Mouse (Mus musculus) hindbrain, embryonic 10.5 days (tissue): ENCODE measurements around the gene Gm20888. TPM values are rescaled to one million over a fixed set of nuclear protein-coding genes. Genes with fewer than 3 reads are reported as not detected.
"Not testable (repeated sequence)": the region's sequence is repeated elsewhere in the genome, so short reads cannot be mapped to it uniquely, and the experiment has no call there.

Experiments used
- DNase-seq: peaks from one replicate; pipeline ENCODE4 v3.0.0-alpha.2; 2017; ENCODE audit warnings: low spot score
- H3K27ac ChIP-seq: fragments of 300-500 bp; sonication (generic); 2 replicates; pipeline ENCODE4 v1.5.1; 2016; ENCODE audit warnings: mild to moderate bottlenecking, moderate library complexity
- H3K27me3 ChIP-seq: fragments of 300-500 bp; sonication (generic); 2 replicates; pipeline ENCODE4 v1.6.1; 2016; ENCODE audit warnings: mild to moderate bottlenecking; ENCODE audit not compliant: poor library complexity, insufficient read depth, severe bottlenecking
- H3K36me3 ChIP-seq: fragments of 300-500 bp; sonication (generic); 2 replicates; pipeline ENCODE4 v1.6.1; 2016; ENCODE audit warnings: mild to moderate bottlenecking, moderate library complexity
- H3K4me1 ChIP-seq: fragments of 300-500 bp; sonication (generic); replicated peaks from 2 replicates; pipeline ENCODE4 v1.6.1; 2016; ENCODE audit warnings: mild to moderate bottlenecking
- H3K4me3 ChIP-seq: fragments of 300-500 bp; sonication (generic); 2 replicates; pipeline ENCODE4 v1.5.1; 2016; ENCODE audit warnings: mild to moderate bottlenecking, moderate library complexity
- H3K9me3 ChIP-seq: fragments of 300-500 bp; sonication (generic); 2 replicates; pipeline ENCODE4 v1.6.1; 2016; ENCODE audit warnings: mild to moderate bottlenecking, moderate library complexity
- whole genome bisulfite sequencing: fragments of 180-500 bp; shearing (Covaris S2); methylation state at CpG from one replicate; pipeline ENCODE4 v1.1.7; 2016; 5-methylcytosine and 5-hydroxymethylcytosine counted together
- polyA plus RNA-seq: library from polyadenylated mRNA; unstranded; fragments of >200 nt; fragmentation: Nextera tagmentation; extraction: Ambion mirVana; gene quantifications from 2 replicates; pipeline ENCODE4 v1.2.1, GENCODE M21; 2016

Gm20888 gene
- not detected in 2 replicates for polyA plus RNA-seq

DNA sequence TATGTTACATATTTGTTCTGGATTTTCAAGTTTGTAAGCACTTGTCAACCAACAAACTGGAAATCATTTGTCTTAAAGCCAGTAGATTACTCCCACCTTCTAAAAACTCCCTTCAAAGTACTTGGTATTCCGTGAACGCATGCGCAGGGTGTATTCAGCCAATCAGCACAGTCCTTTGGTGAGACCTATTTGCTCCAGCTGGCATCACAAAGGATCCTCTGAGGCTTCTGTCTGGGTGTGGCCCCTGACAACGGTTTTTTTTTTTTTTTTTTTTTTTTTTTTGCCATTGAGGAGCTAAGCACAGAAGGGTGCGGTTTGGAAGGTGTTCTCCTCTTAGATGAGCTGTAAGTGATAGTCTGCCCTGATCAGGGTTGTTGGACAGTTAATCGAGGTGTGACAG, at the start of gene Gm20888:
TSS of gene Gm20888 (plus strand) at position 301 of the 400 bp plus-strand sequence.
- not testable (repeated sequence) for H3K27me3 ChIP-seq, H3K36me3 ChIP-seq
- no CpG with 5 or more reads among the region's 6 CpGs for WGBS

More for the DNA sequence above, at the start of gene Gm20888:
- not testable (repeated sequence) for H3K9me3 ChIP-seq, H3K4me3 ChIP-seq, DNase-seq, H3K27ac ChIP-seq, H3K4me1 ChIP-seq

Other genes with a start within 250 kb of the Gm20888 start
- not detected in 2 replicates for gene Gm21118, start 168.2 kb upstream of the Gm20888 start, polyA plus RNA-seq
- gene Gm29423, start 138.6 kb upstream of the Gm20888 start, polyA plus RNA-seq, result not detected in 2 replicates
- gene Gm29644, start 138.5 kb upstream of the Gm20888 start, polyA plus RNA-seq, result not detected in 2 replicates